ENCODE assay signal across 7 mouse cellular contexts in genomic region chr5:45519960-45520808, GRCm38 (mm10). TPM values are rescaled to one million over a fixed set of nuclear protein-coding genes. Genes with fewer than 3 reads are reported as not detected.
DNase-seq lines count a peak whose midpoint lies in the region; ATAC-seq lines count a peak whose summit lies in the region.

Med28 (plus strand) TSS chr5:45520229.

- whole genome bisulfite sequencing in embryonic facial prominence, embryonic 11.5 days = 2% methylated on average over 56 of the region's 56 CpGs
- WGBS in limb, embryonic 11.5 days = 2% methylated on average over 56 of the region's 56 CpGs
- WGBS in midbrain, embryonic 14.5 days = 2% methylated on average over 56 of the region's 56 CpGs

- peak; percentile 89 for ATAC-seq in embryonic facial prominence, embryonic 11.5 days (replicated peaks; ENCODE audit: insufficient number of reproducible peaks, low FRiP score, low TSS enrichment, low read depth)
- ATAC-seq in limb, embryonic 11.5 days (ENCODE audit: insufficient number of reproducible peaks, low FRiP score, low TSS enrichment, low read depth) = peak; percentile 95
- peak; percentile 98 for ATAC-seq in midbrain, embryonic 14.5 days (ENCODE audit: low FRiP score, low TSS enrichment)

- peak; percentile 97 for DNase-seq in adrenal gland, postnatal 14 days
- peak; percentile 93 for DNase-seq in embryonic facial prominence, embryonic 11.5 days (ENCODE audit: low spot score)
- DNase-seq in heart, adult 11 months = peak; percentile 100
- DNase-seq in kidney, adult 18-20 months = peak; percentile 96
- peak; percentile 97 for DNase-seq in limb, embryonic 11.5 days (ENCODE audit: low spot score)
- peak; percentile 96 for DNase-seq in midbrain, embryonic 14.5 days
- DNase-seq in spleen, adult 18-20 months = peak; percentile 86 to 93

- peaks cover 3% of the 10 kb centered on the region for H3K36me3 ChIP-seq in embryonic facial prominence, embryonic 11.5 days (replicated peaks; ENCODE audit: control insufficient read depth, insufficient read depth, low read depth, low read length)
- H3K36me3 ChIP-seq in limb, embryonic 11.5 days (ENCODE audit: control insufficient read depth, insufficient read depth, low read length) = no peaks in the 10 kb centered on the region
- H3K36me3 ChIP-seq in midbrain, embryonic 14.5 days (ENCODE audit: control insufficient read depth, insufficient read depth, low read length) = peaks cover 19% of the 10 kb centered on the region

- H3K4me1 ChIP-seq in embryonic facial prominence, embryonic 11.5 days (ENCODE audit: control insufficient read depth, insufficient read depth, low read length) = no peaks in the 10 kb centered on the region; the same call in 1 of the 2 replicates
- peaks cover 5% of the 10 kb centered on the region; the same call in 1 of the 2 replicates for H3K4me1 ChIP-seq in limb, embryonic 11.5 days (ENCODE audit: control insufficient read depth, insufficient read depth, low read length)
- peaks cover 10% of the 10 kb centered on the region for H3K4me1 ChIP-seq in midbrain, embryonic 14.5 days (ENCODE audit: control insufficient read depth, insufficient read depth, low read length)

- peak within 1 kb of the TSS; percentile 69 for H3K4me2 ChIP-seq in embryonic facial prominence, embryonic 11.5 days (ENCODE audit: low read depth, low read length)
- peak within 1 kb of the TSS; percentile 63 for H3K4me2 ChIP-seq in limb, embryonic 11.5 days (ENCODE audit: low read depth, severe bottlenecking)
- peak within 1 kb of the TSS; percentile 91 for H3K4me2 ChIP-seq in midbrain, embryonic 14.5 days (ENCODE audit: low read length)

- peak within 1 kb of the TSS; percentile 97 for H3K4me3 ChIP-seq in embryonic facial prominence, embryonic 11.5 days (ENCODE audit: low read depth, low read length)
- H3K4me3 ChIP-seq in limb, embryonic 11.5 days (ENCODE audit: low read depth, low read length) = peak within 1 kb of the TSS; percentile 97
- H3K4me3 ChIP-seq in midbrain, embryonic 14.5 days (replicated peaks; ENCODE audit: low read depth, low read length) = peak within 1 kb of the TSS; percentile 97

- H3K9ac ChIP-seq in embryonic facial prominence, embryonic 11.5 days (replicated peaks; ENCODE audit: low read length) = peak within 1 kb of the TSS; percentile 90
- H3K9ac ChIP-seq in limb, embryonic 11.5 days (ENCODE audit: low read length) = peak within 1 kb of the TSS; percentile 90
- H3K9ac ChIP-seq in midbrain, embryonic 14.5 days (replicated peaks; ENCODE audit: low read length) = peak within 1 kb of the TSS; percentile 91

- no peaks in the 10 kb centered on the region for H3K27me3 ChIP-seq in embryonic facial prominence, embryonic 11.5 days (ENCODE audit: control insufficient read depth, insufficient read depth, low read length)
- H3K27me3 ChIP-seq in limb, embryonic 11.5 days (ENCODE audit: control insufficient read depth, insufficient read depth, low read length) = no peaks in the 10 kb centered on the region
- no peaks in the 10 kb centered on the region for H3K27me3 ChIP-seq in midbrain, embryonic 14.5 days (ENCODE audit: control insufficient read depth, insufficient read depth, low read length)

- no peak within 1 kb of the TSS for H3K27ac ChIP-seq in embryonic facial prominence, embryonic 11.5 days (replicated peaks; ENCODE audit: low read depth, low read length)
- peak within 1 kb of the TSS; percentile 56; the same call in 1 of the 2 replicates for H3K27ac ChIP-seq in limb, embryonic 11.5 days (replicated peaks; ENCODE audit: low read depth, low read length)
- peak within 1 kb of the TSS; percentile 82 for H3K27ac ChIP-seq in midbrain, embryonic 14.5 days (replicated peaks; ENCODE audit: low read depth, low read length)

- no peaks in the 10 kb centered on the region for H3K9me3 ChIP-seq in embryonic facial prominence, embryonic 11.5 days (replicated peaks; ENCODE audit: control insufficient read depth, low read length)
- no peaks in the 10 kb centered on the region for H3K9me3 ChIP-seq in limb, embryonic 11.5 days (ENCODE audit: control insufficient read depth, low read length)
- H3K9me3 ChIP-seq in midbrain, embryonic 14.5 days (ENCODE audit: control insufficient read depth, low read length) = no peaks in the 10 kb centered on the region

RNA-seq across cellular contexts. Expression of gene Med28, which starts in this region (rescaled TPM):
- 75.0 and 75.8 TPM in 2 replicates for total RNA-seq in adrenal gland, postnatal 14 days (2021)
- polyA plus RNA-seq in embryonic facial prominence, embryonic 11.5 days (2014; fragmentation: Nextera tagmentation; extraction: Ambion mirVana) = 300 and 312 TPM in 2 replicates
- polyA plus RNA-seq in limb, embryonic 11.5 days (2014; fragmentation: Nextera tagmentation; extraction: Ambion mirVana) = 299 and 312 TPM in 2 replicates
- polyA plus RNA-seq in midbrain, embryonic 14.5 days (2014; fragmentation: Nextera tagmentation; extraction: Ambion mirVana) = 288 and 301 TPM in 2 replicates
